Mouse (Mus musculus) liver, embryonic 18 days (tissue): ENCODE results near the gene BC034090. TPM values are rescaled to one million over a fixed set of nuclear protein-coding genes. Genes with fewer than 3 reads are reported as not detected.

Source experiments
- polyA plus RNA-seq: library from polyadenylated mRNA; depleted of rRNA; stranded (reverse); fragments of >200 nt; gene quantifications from 2 replicates; pipeline ENCODE4 v1.2.3, GENCODE M21; 2012; rRNA removed

BC034090 gene
- 0.30 and 0.52 TPM in 2 replicates for polyA plus RNA-seq

DNA sequence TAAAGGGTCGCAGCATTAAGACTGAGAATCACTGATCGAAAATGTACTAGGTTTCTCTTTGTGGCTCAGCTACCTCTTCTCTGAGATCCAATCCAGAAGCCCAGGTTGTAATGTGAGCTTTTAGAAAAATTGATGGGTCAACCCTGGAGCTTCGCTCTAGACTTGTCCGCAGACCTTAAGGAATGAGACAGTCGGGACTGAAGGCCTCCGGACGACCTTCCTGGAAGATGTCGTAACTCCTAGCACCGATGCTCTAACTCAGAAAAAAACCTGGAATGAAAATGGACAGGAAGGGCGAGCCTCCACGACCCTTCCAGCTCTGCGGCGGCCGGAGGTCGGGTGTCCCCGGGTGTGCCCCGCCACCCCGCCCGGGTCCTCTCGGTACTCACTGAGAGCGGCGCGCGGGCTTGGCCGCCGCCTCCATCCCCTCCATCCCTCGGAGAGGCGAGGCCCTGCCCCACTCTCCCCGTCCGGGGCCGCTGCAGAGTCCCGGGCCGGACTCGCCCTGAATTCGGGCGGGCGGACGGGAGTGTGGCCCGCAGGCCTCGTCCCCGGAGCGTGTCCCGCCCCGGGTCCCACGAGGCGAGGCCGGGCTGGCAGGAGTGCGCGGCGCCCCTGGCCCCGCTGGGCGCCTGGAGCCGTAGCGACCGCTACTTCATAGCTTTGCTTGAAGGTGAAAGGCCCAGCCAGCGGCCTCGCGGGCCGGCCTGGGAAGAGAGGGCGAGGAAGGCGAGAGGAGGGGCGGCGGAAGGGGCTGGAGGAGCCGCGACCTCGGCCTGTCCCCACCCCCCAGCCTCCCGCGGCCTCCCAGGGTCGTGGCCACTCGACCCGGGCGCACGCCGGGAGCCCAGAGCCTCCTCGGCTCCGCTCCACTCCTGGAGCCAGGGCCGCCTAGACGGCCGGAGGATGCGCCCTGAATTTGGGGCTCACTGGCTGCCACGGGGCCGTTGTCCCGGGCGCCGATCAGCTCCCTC lies at the start of gene BC034090:
BC034090 (minus strand) TSS at position 648 of the 974 bp plus-strand sequence.

Other genes starting within 250 kb of the BC034090 start
- gene Ier5, start 144.8 kb downstream of the BC034090 start, polyA plus RNA-seq: 5.0 and 5.5 TPM in 2 replicates
- 1.4 and 1.8 TPM in 2 replicates for gene Mr1, start 97.6 kb downstream of the BC034090 start, polyA plus RNA-seq
- 7.1 and 8.1 TPM in 2 replicates for gene Stx6, start 85.7 kb downstream of the BC034090 start, polyA plus RNA-seq
- gene Xpr1, start 173.0 kb upstream of the BC034090 start, polyA plus RNA-seq: 3.3 and 4.1 TPM in 2 replicates